8 mouse cellular contexts compared by ENCODE assay signal in the genomic region with DNA sequence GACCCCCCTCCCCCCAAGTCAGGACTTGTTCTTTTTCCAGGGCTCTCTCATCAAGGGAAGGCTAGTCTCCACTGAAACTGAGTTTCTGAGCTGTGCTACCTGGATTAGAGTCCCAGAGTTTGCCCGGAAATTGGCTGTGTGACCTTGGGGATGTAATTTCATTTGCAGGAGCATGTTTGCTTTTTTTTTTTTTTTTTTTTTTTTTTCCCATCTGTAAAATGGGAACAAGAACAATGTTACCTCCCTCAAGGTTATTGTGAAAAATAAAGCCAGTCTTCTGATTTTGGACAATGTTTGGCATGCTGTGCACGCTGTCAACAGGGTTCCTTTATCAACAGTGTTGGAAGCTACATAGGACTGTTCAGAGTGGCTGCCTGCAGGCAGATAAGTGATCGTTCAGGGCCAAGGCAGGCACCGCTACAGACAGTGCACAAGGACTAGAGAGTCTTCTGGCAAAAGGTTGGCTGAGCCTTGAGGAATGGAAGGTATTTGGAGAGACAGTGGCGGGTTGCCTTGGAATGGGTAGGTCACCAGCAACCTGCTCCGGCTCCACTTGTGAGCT. TPM values are rescaled to one million over a fixed set of nuclear protein-coding genes. Genes with fewer than 3 reads are reported as not detected.
DNase-seq lines count a peak whose midpoint lies in the region; ATAC-seq and TF ChIP-seq lines count a peak whose summit lies in the region.

No protein-coding gene starts in this region.

- DNase-seq in lung, postnatal 14 days, result no peak
- no peak for DNase-seq in urinary bladder, adult 18-20 months (ENCODE audit: low spot score in 2 of 2)
- DNase-seq in right cerebral cortex, adult 18-20 months, result no peak
- no peak for DNase-seq in layer of hippocampus, postnatal 36 days

- no peak for TF ChIP-seq CTCF in olfactory bulb, adult 2 months (IDR thresholded peaks at IDR 0.05; ENCODE audit: insufficient read depth, low read depth, low read length)

- peak overlapping the region; percentile 78 for H3K4me3 ChIP-seq in lung, embryonic 16.5 days (ENCODE audit: low read length)
- H3K4me3 ChIP-seq in embryonic facial prominence, embryonic 13.5 days, result peak overlapping the region; percentile 79
- peak overlapping the region; percentile 89 for H3K4me3 ChIP-seq in limb, embryonic 12.5 days (replicated peaks)
- H3K4me3 ChIP-seq in olfactory bulb, adult 2 months (ENCODE audit: insufficient read depth, low read depth, low read length), result peak overlapping the region; percentile 93

- ATAC-seq in lung, embryonic 16.5 days (ENCODE audit: low read depth), result no peak
- no peak for ATAC-seq in embryonic facial prominence, embryonic 13.5 days (ENCODE audit: insufficient number of reproducible peaks, insufficient read depth, low FRiP score, low TSS enrichment, low read depth)
- ATAC-seq in limb, embryonic 12.5 days (ENCODE audit: insufficient number of reproducible peaks, insufficient read depth, low FRiP score, low TSS enrichment, low read depth), result no peak

- H3K36me3 ChIP-seq in lung, embryonic 16.5 days (ENCODE audit: control insufficient read depth, insufficient read depth, low read length), result peaks cover 2% of the 10 kb centered on the region; the same call in 1 of the 2 replicates
- H3K36me3 ChIP-seq in embryonic facial prominence, embryonic 13.5 days, result peaks cover 43% of the 10 kb centered on the region
- peaks cover 47% of the 10 kb centered on the region for H3K36me3 ChIP-seq in limb, embryonic 12.5 days

- H3K27me3 ChIP-seq in lung, embryonic 16.5 days (ENCODE audit: control insufficient read depth, insufficient read depth, low read depth, low read length), result no peaks in the 10 kb centered on the region
- no peaks in the 10 kb centered on the region for H3K27me3 ChIP-seq in embryonic facial prominence, embryonic 13.5 days
- no peaks in the 10 kb centered on the region for H3K27me3 ChIP-seq in limb, embryonic 12.5 days

- WGBS in lung, embryonic 16.5 days, result 62% methylated on average over 6 of the region's 6 CpGs
- WGBS in embryonic facial prominence, embryonic 13.5 days, result 81% methylated on average over 6 of the region's 6 CpGs
- 85% methylated on average over 6 of the region's 6 CpGs for WGBS in limb, embryonic 12.5 days
- 71% methylated on average over 6 of the region's 6 CpGs for WGBS in olfactory bulb, adult 2 months

- peak overlapping the region; percentile 87; the same call in 1 of the 2 replicates for H3K9ac ChIP-seq in lung, embryonic 16.5 days (ENCODE audit: low read length)
- peak overlapping the region; percentile 96 for H3K9ac ChIP-seq in embryonic facial prominence, embryonic 13.5 days
- H3K9ac ChIP-seq in limb, embryonic 12.5 days (replicated peaks), result peak overlapping the region; percentile 91

- H3K9me3 ChIP-seq in lung, embryonic 16.5 days (ENCODE audit: control insufficient read depth, low read length), result no peaks in the 10 kb centered on the region
- H3K9me3 ChIP-seq in embryonic facial prominence, embryonic 13.5 days, result no peaks in the 10 kb centered on the region
- H3K9me3 ChIP-seq in limb, embryonic 12.5 days, result no peaks in the 10 kb centered on the region

- TF ChIP-seq POLR2A in olfactory bulb, adult 2 months (IDR thresholded peaks at IDR 0.05; ENCODE audit: insufficient read depth, low read depth, low read length), result no peak

- peaks cover 20% of the 10 kb centered on the region for H3K4me1 ChIP-seq in lung, embryonic 16.5 days (replicated peaks; ENCODE audit: control insufficient read depth, insufficient read depth, low read length)
- peaks cover 42% of the 10 kb centered on the region for H3K4me1 ChIP-seq in embryonic facial prominence, embryonic 13.5 days
- H3K4me1 ChIP-seq in limb, embryonic 12.5 days (replicated peaks), result peaks cover 29% of the 10 kb centered on the region
- peaks cover 20% of the 10 kb centered on the region for H3K4me1 ChIP-seq in olfactory bulb, adult 2 months (ENCODE audit: control insufficient read depth, insufficient read depth, low read length)

- H3K4me2 ChIP-seq in lung, embryonic 16.5 days (ENCODE audit: low read depth, low read length), result peak overlapping the region; percentile 92
- peak overlapping the region; percentile 84 for H3K4me2 ChIP-seq in embryonic facial prominence, embryonic 13.5 days
- H3K4me2 ChIP-seq in limb, embryonic 12.5 days, result peak overlapping the region; percentile 65

- peak overlapping the region; percentile 32; the same call in 1 of the 2 replicates for H3K27ac ChIP-seq in lung, embryonic 16.5 days (ENCODE audit: low read length)
- H3K27ac ChIP-seq in embryonic facial prominence, embryonic 13.5 days, result peak overlapping the region; percentile 94
- H3K27ac ChIP-seq in limb, embryonic 12.5 days, result peak overlapping the region; percentile 95; the same call in 1 of the 2 replicates
- no peak overlapping the region for H3K27ac ChIP-seq in olfactory bulb, adult 2 months (ENCODE audit: insufficient read depth, low read depth, low read length)

RNA-seq across cellular contexts. Expression of gene Unc119, which starts 1.1 kb away (rescaled TPM):
- 26.6 and 27.2 TPM in 2 replicates for polyA plus RNA-seq in lung, embryonic 16.5 days (2015; fragmentation: Nextera tagmentation; extraction: Ambion mirVana)
- 66.7 and 71.4 TPM in 2 replicates for polyA plus RNA-seq in embryonic facial prominence, embryonic 13.5 days (2015; fragmentation: Nextera tagmentation; extraction: Ambion mirVana)
- polyA plus RNA-seq in limb, embryonic 12.5 days (2016; fragmentation: Nextera tagmentation; extraction: Ambion mirVana), result 94.8 and 96.3 TPM in 2 replicates
- polyA plus RNA-seq in olfactory bulb, adult 2 months (2012; ENCODE audit: insufficient read depth, insufficient read length, low replicate concordance, missing spikeins), result not detected in 2 replicates
- 10 to 100 TPM; 31.6 to 36.4 TPM for total RNA-seq in layer of hippocampus, postnatal 36 days (2021)

RNA-seq across cellular contexts. Expression of gene Pigs, which starts 16.2 kb away (rescaled TPM):
- polyA plus RNA-seq in lung, embryonic 16.5 days (2015; fragmentation: Nextera tagmentation; extraction: Ambion mirVana), result 81.8 and 84.8 TPM in 2 replicates
- 75.7 and 79.5 TPM in 2 replicates for polyA plus RNA-seq in embryonic facial prominence, embryonic 13.5 days (2015; fragmentation: Nextera tagmentation; extraction: Ambion mirVana)
- polyA plus RNA-seq in limb, embryonic 12.5 days (2016; fragmentation: Nextera tagmentation; extraction: Ambion mirVana), result 68.8 and 72.5 TPM in 2 replicates
- polyA plus RNA-seq in olfactory bulb, adult 2 months (2012; ENCODE audit: insufficient read depth, insufficient read length, low replicate concordance, missing spikeins), result not detected in 2 replicates
- 10 to 100 TPM; 57.9 to 59.0 TPM for total RNA-seq in layer of hippocampus, postnatal 36 days (2021)

RNA-seq across cellular contexts. Expression of gene Aldoc, which starts 21.6 kb away (rescaled TPM):
- 8.9 and 12.1 TPM in 2 replicates for polyA plus RNA-seq in lung, embryonic 16.5 days (2015; fragmentation: Nextera tagmentation; extraction: Ambion mirVana)
- polyA plus RNA-seq in embryonic facial prominence, embryonic 13.5 days (2015; fragmentation: Nextera tagmentation; extraction: Ambion mirVana), result 16.6 and 21.1 TPM in 2 replicates
- polyA plus RNA-seq in limb, embryonic 12.5 days (2016; fragmentation: Nextera tagmentation; extraction: Ambion mirVana), result 4.0 and 5.0 TPM in 2 replicates
- polyA plus RNA-seq in olfactory bulb, adult 2 months (2012; ENCODE audit: insufficient read depth, insufficient read length, low replicate concordance, missing spikeins), result 410 and 562 TPM in 2 replicates
- 100 to 1,000 TPM; 781 to 864 TPM for total RNA-seq in layer of hippocampus, postnatal 36 days (2021)

RNA-seq across cellular contexts. Expression of gene Foxn1, which starts 41.9 kb away (rescaled TPM):
- 0.77 and 1.2 TPM in 2 replicates for polyA plus RNA-seq in lung, embryonic 16.5 days (2015; fragmentation: Nextera tagmentation; extraction: Ambion mirVana)
- polyA plus RNA-seq in embryonic facial prominence, embryonic 13.5 days (2015; fragmentation: Nextera tagmentation; extraction: Ambion mirVana), result 0.73 and 1.1 TPM in 2 replicates
- polyA plus RNA-seq in limb, embryonic 12.5 days (2016; fragmentation: Nextera tagmentation; extraction: Ambion mirVana), result not detected in 2 replicates
- polyA plus RNA-seq in olfactory bulb, adult 2 months (2012; ENCODE audit: insufficient read depth, insufficient read length, low replicate concordance, missing spikeins), result not detected in 2 replicates
- not detected for total RNA-seq in layer of hippocampus, postnatal 36 days (2021)

RNA-seq across cellular contexts. Expression of gene Spag5, which starts 43.1 kb away (rescaled TPM):
- polyA plus RNA-seq in lung, embryonic 16.5 days (2015; fragmentation: Nextera tagmentation; extraction: Ambion mirVana), result 44.9 and 46.7 TPM in 2 replicates
- 36.4 and 44.3 TPM in 2 replicates for polyA plus RNA-seq in embryonic facial prominence, embryonic 13.5 days (2015; fragmentation: Nextera tagmentation; extraction: Ambion mirVana)
- 55.3 and 63.6 TPM in 2 replicates for polyA plus RNA-seq in limb, embryonic 12.5 days (2016; fragmentation: Nextera tagmentation; extraction: Ambion mirVana)
- polyA plus RNA-seq in olfactory bulb, adult 2 months (2012; ENCODE audit: insufficient read depth, insufficient read length, low replicate concordance, missing spikeins), result not detected in 2 replicates
- total RNA-seq in layer of hippocampus, postnatal 36 days (2021), result 10 to 100 TPM in 1 of 2 experiments, 1 to 10 TPM in 1; 6.9 to 10.1 TPM

Comparison
In these comparisons a context has a peak if more than half of its experiments do, and no peak if none do; other contexts are left out.
1. RNA of gene Unc119, which starts 1.1 kb away (polyA plus RNA-seq): 94.8 to 96.3 TPM in limb, embryonic 12.5 days, 66.7 to 71.4 TPM in embryonic facial prominence, embryonic 13.5 days and 26.6 to 27.2 TPM in lung, embryonic 16.5 days; not detected in olfactory bulb, adult 2 months; every median in the first group is over 10 times any median in the second.
2. RNA of gene Pigs, which starts 16.2 kb away (polyA plus RNA-seq): 81.8 to 84.8 TPM in lung, embryonic 16.5 days, 75.7 to 79.5 TPM in embryonic facial prominence, embryonic 13.5 days and 68.8 to 72.5 TPM in limb, embryonic 12.5 days; not detected in olfactory bulb, adult 2 months; every median in the first group is over 10 times any median in the second.
3. RNA of gene Aldoc, which starts 21.6 kb away (polyA plus RNA-seq): 410 to 562 TPM in olfactory bulb, adult 2 months; 16.6 to 21.1 TPM in embryonic facial prominence, embryonic 13.5 days, 8.9 to 12.1 TPM in lung, embryonic 16.5 days and 4.0 to 5.0 TPM in limb, embryonic 12.5 days; every median in the first group is over 10 times any median in the second.
4. Peak in every context shown above with its lines, with median percentiles within 50 percentile points of each other: H3K4me2 ChIP-seq, H3K4me3 ChIP-seq and H3K9ac ChIP-seq.